Mouse (Mus musculus): ENCODE data around the gene Tmem256.

Tmem256 gene

GRCm38 (mm10) chr11:69886907-69887635 lies 48.8 kb downstream of the Tmem256 start:
- DNase-seq: no peak
